Mouse (Mus musculus) layer of hippocampus, adult 9-10 months (tissue): ENCODE data around the gene Klk1b5.
"Not testable (repeated sequence)": the region's sequence is repeated elsewhere in the genome, so short reads cannot be mapped to it uniquely, and the experiment has no call there.

ENCODE experiments used
- DNase-seq: peaks from one replicate; pipeline ENCODE4 v3.0.0; 2022; ENCODE audit warnings: low spot score

Klk1b5 gene

DNA sequence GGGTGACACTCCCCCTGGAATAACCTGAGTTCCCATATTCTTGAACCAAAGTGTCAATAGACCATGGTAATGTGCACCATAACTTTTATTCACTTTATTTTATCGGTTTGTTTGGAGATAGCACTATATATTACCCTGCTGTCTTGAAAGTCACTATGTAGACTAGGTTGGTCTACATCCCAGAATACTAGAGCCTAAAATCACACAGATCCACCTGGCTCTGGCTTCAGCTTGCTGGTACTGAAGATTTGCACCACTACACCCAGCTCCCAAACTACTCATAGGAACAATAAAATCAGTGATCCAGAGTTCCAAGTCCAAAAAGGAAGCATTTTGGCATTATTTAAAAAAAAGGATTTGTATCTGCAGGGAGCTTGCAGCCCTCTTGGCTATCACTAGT is at the start of gene Klk1b5:
Gene Klk1b5 (plus strand): TSS at position 301 of the 400 bp plus-strand sequence.
- no peak for DNase-seq

- DNase-seq: no peak
These were observed 36.3 kb upstream of the Klk1b5 start for GRCm38 (mm10) chr7:44179299-44180045.

- not testable (repeated sequence) for DNase-seq
These were observed 29.2 kb upstream of the Klk1b5 start for GRCm38 (mm10) chr7:44186516-44186915.

DNA sequence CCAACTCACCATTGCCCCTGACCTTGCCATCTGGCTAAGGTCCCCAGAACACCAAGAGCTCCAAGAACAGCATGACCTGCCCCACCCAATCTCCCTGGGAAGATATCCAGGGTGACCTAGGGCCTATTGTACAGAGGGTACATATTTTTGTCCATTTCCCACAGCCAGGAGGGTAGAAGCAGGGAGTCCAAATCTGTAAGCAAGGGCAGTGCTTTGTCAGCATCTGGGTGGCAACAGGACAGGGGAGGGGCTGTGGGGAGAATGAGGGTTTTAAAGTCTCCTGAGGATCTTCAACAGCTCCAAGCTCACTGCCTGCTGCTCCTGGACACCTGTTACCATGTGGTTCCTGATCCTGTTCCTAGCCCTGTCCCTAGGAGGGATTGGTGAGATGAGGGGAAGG is 27.8 kb upstream of the Klk1b5 start, which contains the start of gene Klk1b24:
Gene Klk1b24 (plus strand): TSS at position 301 of the 400 bp plus-strand sequence.
- not testable (repeated sequence) for DNase-seq

- DNase-seq: not testable (repeated sequence)
These were observed 22.3 kb upstream of the Klk1b5 start for GRCm38 (mm10) chr7:44193466-44193865.

GRCm38 (mm10) chr7:44197891-44198290 is 17.9 kb upstream of the Klk1b5 start, which contains the start of gene Klk1b3:
TSS of gene Klk1b3 (plus strand) at chr7:44198191.
- DNase-seq: no peak

- DNase-seq: not testable (repeated sequence)
These were observed 8.6 kb upstream of the Klk1b5 start, which contains the start of gene Klk1b4 for GRCm38 (mm10) chr7:44207135-44207534. TSS of gene Klk1b4 (plus strand) at chr7:44207435.

DNA sequence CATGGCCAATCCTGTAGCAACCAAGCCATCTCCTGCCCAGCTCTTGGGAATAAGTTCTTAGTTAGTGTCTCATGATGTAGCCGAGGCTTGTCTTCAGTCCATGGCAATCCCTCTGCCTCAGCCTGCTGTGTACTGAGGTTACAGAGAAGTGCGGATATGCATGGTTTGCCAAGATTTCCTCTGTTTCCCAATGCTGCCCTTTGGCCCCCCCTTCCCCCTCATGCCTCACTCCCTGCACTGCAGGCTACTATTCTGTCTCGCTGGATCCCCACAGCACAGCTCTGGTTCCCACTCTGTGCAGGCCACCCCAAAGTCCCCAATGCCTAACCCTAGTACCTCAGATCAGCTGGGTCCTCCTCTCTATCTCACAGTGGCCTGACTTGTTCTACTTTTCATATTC is 7.4 kb upstream of the Klk1b5 start:
- DNase-seq: no peak

GRCm38 (mm10) chr7:44221601-44222000 is 5.9 kb downstream of the Klk1b5 start:
- not testable (repeated sequence) for DNase-seq

- DNase-seq: not testable (repeated sequence)
These were observed 6.6 kb downstream of the Klk1b5 start for GRCm38 (mm10) chr7:44222335-44222734.

DNA sequence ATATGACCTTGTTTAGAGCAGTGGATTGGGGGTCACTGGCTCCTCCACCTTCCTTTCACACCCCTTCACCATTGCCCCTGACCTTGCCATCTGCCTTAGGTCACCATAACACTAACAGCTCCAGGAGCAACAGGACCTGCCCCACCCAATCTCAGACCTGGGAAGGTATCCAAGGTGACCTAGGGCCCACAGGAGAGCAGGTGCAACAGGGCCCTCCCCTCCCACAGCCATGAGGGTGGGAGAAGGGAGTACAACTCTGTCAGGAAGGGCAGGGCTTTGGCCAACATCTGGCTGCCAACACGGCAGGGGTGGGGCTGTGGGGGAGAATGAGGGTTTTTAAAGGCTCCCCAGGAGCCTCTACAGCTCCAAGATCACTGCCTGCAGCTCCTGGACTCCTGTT is 9.3 kb downstream of the Klk1b5 start, which contains the start of gene Klk1:
Gene Klk1 (plus strand): TSS at position 285 of the 400 bp plus-strand sequence.
- DNase-seq: no peak

DNA sequence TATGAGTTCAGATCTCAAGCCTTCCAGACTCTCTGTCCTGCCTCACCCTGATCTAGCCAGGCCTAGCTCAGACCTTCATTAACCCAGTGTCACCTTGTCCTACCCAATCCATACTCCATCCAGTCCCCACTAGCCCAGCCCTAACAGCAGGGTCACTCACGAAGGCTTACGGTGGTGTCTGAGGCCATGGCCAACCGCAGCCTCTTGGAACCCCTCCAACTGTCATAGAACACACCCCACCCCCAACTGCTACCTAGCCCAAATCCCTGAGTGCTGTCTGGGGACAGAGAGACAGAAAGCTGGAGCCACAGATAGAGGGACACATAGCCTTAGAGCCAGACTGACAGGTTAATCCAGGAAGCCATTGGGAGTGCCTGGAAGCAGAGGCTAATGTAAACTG is 20.2 kb downstream of the Klk1b5 start, which contains the start of gene Gm36864:
Gene Gm36864 (plus strand): TSS at position 269 of the 400 bp plus-strand sequence.
- DNase-seq: no peak

- DNase-seq: no peak
These were observed 24.2 kb downstream of the Klk1b5 start for GRCm38 (mm10) chr7:44239913-44240312.

- no peak for DNase-seq
These were observed 25.0 kb downstream of the Klk1b5 start for GRCm38 (mm10) chr7:44240712-44241111.

GRCm38 (mm10) chr7:44241163-44241562 is 25.4 kb downstream of the Klk1b5 start:
- DNase-seq: no peak

GRCm38 (mm10) chr7:44244080-44244479 is 28.3 kb downstream of the Klk1b5 start:
- DNase-seq: no peak

DNA sequence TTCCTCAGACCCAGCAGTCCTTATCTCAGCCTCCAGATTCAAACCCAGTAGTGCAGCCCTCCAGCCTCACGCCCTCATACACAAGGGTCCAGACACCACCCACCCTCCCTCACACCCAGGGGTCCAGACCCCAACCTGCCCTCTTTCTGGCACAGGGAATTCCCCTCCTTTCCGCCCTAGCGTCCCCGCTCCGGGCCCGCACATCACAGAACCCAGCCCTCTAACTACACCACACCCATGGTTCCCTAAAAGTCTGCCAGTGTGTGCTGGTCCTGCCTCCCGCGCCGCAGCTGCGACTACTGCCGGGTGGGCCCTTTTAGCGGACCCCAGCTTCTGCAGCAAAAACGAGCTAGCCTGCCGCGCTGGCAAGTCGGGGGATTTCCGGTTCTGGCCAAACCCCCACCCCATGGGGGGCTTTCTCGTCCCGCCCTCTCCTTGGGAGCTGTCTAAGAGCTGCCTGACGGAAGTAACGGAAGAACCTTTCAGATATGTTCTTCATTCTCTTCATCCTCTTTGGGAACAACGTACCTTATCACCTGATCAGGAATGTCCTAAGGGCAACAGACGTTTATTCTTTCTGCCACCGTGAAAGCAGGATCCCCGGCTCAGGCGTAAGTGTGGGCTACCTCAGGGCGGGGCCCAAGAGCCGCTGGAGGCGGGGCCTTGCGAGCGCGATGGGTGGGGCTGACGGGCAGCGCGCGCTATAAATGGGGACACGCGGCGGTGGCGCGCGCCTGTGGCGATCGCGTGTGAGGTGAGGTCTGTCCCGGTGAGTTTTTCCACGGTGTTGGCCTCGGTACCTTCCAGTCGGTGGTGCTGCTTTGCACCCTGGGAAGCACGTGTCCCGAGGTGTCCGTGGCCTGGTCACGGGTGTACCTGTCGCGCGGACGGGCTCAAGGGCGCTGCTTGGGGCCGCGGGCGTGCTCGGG is 30.6 kb downstream of the Klk1b5 start, which contains the start of the genes 1700028J19Rik and 2410002F23Rik:
Gene 1700028J19Rik (minus strand): TSS at position 641 of the 929 bp plus-strand sequence.
Gene 2410002F23Rik (plus strand): TSS at position 668 of the 929 bp plus-strand sequence.
- peak; percentile 88 for DNase-seq

DNA sequence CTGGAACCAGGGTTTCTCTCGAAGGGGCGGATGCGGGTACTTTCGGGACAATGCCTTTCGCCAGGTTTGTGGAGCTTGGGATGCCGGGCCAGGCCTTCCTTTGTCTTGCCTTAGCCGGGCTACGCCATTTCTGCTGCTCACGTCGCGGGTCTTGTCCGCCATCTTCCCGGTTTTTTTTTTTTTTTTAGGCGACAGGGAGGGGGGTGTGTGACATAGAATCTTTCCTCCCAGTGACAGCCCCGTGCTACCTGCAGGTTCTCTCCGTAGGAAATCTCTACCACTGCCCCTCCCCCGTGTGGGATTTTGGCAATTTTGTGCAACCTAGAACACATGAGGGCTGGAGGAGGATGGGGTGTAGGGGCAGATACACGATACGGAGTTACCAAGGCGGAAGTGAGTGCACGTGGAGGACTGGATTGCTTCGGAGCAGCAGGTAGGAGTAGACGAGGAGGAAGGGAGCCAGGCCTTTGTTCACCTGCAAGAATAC is 31.3 kb downstream of the Klk1b5 start:
- DNase-seq: no peak

- no peak for DNase-seq
These were observed 32.2 kb downstream of the Klk1b5 start for GRCm38 (mm10) chr7:44247971-44248370.

DNA sequence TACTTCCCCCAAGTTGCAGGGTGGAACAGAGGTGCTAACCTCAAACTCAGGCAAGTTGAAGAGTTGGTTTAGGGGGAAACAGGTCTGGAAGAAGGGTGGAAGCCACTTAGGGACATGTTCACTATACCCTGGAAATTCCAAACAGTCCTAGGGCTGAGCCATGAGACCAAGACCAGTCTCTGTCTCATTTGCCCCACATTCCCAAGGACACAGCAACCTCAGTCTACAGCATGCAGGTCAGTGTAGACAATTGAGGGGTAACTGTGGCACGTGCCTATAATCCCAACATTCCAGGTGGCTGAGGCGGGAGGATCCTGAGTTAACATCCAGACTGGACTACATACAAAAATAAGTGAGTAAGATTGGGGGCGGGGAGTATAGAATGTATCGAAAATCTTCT is 33.5 kb downstream of the Klk1b5 start:
- no peak for DNase-seq

DNA sequence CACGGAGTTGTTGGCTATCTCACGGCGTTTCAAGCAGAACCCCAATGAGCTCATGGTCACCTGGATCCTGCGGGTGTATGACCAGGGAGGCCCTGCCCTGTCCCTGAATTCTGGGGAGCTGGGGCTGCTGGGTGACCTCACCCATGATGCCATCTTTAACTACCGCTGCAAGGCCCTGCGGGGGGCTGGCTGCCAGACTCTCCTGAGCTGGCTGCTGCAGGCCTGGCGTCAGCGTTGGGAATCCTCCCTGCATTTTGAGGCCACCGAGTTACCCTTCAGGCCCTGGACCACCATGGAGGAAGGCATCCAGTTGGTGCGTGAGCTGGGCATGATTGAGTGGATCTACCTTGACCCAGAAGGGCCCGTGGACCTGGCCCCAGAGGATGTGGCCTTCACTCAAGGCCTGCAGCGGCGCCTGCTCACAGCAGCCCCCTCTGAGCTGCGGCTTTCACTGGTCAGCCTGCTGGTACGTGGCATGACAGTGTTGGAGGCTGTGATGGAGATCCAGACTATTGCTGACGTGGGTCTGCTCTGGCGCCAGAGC is 35.1 kb downstream of the Klk1b5 start:
- not testable (repeated sequence) for DNase-seq
